Mouse (Mus musculus) cerebellum, adult 18-20 months (tissue): ENCODE data around the gene Ankrd28.
A peak's percentile ranks its signal among the peaks of the same experiment; 100 is the strongest.

Experiments
- DNase-seq, 2 experiments: peaks; one replicate each; pipeline ENCODE4 v3.0.0; 2021

Gene Ankrd28

DNA sequence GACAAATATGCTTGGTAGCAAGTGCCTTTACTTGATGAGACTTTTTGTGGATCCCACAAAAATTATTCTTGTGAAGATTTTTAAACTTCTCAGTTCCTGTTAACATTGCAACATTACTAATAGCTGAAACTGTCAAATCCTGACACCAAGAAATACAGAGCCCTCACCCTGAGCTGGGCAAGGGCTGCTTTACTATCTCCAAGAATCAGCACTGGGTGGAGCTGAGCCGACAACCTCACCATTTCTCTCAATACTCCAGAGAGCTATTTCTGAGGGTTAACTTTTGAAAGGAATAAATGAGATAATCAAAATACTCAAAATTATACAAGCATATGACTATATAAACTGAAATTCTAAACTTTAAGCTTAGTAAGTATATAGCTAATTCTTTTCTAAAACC lies 121.1 kb downstream of the Ankrd28 start:
- no peak for DNase-seq

DNA sequence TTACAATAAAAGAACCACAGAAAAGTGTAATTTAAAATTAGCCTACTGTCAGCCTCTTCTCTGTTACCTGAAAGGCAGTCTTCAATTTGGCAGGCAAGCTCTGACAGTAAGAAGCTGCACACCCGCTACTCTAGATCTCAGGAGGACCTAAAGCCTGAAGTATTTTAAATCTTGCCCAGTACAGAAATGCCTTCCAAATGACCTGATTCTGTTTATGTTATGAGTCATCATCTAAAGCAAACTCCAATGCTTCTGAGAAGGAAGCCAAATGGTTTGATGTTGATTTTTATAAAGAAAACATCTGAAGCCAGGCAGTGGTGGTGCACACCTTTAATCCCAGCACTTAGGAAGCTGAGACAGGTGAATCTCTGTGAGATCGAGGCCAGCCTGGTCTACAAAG lies 130.1 kb downstream of the Ankrd28 start:
- no peak for DNase-seq

DNA sequence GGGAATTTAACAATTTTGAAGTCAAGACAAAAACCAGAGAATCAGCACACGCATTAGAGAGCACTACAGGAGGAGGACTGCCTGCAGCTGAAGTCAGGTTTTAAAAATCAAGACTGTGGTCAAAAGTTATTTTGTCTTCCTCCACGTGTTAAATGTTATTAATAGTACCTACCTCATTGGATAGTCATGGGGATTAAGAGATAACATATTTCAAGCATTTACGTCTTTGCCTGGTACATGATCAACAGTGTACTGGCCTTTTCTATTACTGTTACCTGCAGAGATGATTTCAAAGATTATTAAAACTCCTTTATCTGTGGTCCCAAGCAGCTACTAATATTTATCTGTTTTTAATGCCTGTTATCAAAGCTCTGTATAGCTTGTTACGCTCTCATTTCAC lies 132.7 kb downstream of the Ankrd28 start:
- DNase-seq, result no peak

DNA sequence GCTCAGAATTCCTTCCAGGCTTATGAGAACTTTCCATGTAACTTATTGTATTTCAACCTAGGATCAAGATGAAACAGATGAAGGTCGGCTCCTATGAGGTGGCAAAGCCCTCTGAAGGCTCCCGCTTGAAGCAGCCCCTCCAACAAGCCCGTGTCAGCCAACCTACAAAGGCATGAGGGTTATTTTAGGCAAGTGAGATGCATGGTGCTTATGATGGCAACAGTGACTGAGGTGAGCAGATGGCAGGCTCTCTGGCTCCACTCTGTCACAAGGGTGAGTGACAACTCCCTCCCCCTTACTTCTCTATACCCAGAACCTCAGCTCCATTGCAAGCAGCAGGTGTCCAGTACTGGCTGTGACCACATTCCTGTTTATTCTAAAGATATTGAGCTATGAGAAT lies 133.1 kb downstream of the Ankrd28 start:
- DNase-seq, result peak; percentile 52 to 67

DNA sequence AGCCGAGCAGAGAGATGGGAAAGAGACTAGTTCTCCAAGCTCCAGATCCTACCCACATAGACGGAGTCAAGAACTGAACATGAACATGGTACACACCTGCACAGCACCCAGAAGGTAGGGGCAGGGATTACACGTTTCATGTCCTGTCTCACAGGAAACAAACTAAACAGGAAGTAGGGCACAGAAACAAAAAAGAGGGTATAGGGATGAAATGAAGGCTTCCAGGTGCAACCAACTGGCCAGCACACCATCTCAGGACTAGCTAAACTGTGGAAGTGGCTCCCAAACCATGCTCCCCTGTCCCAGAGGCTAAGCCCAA lies 133.5 kb downstream of the Ankrd28 start:
- no peak for DNase-seq

DNA sequence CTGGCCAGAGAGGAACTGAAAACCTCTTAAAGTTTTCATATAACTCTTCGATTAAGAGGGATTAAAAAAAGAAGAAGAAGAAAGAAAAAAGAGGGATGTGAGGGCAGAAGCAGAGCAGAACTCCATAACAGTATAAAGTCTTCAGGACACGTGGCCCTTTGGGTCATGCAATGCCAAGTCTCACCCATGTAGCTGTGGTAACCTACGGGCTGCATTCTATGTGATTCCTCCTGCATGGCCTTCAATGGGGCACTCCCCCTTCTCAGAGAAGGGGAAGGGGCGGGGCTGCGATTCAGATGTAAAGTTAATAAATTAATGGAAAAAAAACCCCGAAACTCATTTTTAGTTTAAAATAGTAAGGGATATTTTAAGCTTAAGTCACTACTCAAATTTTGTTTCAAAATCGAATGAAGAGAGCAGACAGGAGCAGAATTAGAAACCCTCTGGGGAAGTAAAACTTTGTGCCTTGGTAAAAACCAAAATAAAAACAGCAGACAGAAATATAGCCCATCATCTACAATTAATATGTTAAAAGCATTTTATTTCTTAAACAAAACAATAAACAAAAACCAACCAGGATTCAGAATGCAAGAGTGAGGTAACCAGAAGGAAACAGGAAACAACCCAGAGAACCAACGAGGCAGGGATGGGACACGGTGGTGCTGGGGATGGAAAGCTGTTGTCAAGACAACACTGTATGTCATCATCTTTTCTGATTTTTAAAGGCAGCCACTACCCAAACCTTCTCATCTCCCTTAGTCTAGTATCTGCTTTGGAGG lies 134.1 kb downstream of the Ankrd28 start:
- no peak for DNase-seq

DNA sequence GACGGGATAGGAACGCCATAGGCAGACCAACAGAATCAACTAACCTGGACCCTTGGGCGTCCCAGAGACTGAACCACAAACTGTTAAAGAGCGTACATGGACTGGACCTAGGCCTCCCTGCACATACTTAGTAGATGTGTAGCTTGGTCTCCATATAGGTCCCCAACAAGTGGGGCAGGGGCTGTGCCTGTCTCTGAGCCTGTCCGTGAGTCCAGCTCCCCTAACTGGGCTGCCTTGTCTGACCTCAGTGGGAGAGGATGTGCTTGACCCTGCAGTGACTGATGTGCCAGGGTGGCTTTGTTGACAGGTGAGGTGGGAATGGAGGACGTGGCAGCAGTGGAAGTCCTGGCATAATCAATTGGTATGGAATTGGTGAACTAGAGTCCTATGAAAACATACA lies 137.9 kb downstream of the Ankrd28 start:
- no peak for DNase-seq

DNA sequence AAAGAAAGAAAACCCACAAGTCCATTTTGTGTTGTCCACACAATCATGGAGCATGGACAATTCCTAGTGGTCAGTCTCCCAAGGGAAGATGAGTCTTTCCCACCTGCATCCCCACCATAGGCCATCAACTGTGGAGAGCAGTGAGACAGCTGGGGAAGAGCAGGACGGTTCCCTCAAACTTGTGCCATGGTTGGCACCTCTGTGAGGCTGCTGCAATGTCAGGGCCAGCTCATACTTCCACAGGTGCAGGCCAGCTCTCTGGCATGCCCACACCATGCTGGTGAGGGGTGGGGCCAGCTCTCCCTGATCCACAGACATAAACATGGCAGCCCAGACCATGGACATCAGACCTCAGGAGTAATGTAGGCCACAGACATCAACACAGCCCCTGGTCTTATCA lies 144.2 kb downstream of the Ankrd28 start:
- no peak for DNase-seq

DNA sequence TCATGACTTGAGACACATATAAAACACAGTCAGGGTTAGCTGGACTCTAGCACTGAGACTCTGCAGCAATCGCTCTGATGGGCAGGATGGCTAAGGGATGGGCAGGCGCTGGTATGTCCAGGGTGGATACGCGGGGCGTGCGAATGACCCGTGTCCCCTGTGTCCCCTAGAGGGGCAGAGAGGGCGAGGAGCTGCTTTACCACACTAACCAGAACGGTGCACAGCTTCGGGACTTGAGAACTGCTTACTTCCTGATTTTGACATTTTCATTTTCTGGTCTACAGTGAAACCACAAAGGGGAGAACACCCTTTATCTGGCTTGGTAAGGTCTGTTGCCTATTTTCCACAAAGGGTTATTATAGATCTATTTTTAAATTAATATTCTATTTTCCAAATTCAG lies 144.8 kb downstream of the Ankrd28 start:
- DNase-seq, result no peak

DNA sequence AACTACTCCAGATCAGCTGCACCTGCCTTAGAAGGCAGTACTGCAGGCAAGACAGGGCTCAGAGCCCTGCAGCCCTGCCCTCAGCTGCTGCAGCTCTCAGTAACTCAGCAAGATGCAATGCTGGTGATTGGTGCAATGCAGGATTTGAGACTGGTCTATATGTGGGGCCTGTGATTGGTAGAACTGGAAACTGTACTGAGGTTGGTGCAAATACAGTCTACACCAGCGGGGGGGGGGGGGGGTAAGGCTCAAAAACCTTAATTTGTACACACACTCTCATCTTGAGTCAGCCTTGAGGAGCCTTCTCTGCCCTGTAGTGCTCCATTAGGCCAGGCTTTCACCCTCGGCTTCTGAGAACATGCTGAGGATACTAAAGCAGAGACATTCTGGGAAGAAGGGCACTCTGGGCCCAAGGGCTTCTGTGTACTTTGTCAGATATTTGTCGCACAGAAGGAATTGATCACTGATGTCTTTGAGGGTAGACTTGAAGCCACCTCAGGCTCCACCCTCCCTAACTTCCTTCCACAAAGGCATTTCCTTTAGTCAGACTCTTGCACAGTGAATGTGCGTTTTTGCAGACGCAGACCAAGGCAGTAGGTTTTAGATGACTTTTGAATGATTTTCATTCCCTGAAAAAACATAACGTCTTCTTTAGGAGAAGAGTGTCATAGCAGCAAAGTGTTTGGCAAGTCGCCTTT lies 146.0 kb downstream of the Ankrd28 start:
- DNase-seq, result no peak

DNA sequence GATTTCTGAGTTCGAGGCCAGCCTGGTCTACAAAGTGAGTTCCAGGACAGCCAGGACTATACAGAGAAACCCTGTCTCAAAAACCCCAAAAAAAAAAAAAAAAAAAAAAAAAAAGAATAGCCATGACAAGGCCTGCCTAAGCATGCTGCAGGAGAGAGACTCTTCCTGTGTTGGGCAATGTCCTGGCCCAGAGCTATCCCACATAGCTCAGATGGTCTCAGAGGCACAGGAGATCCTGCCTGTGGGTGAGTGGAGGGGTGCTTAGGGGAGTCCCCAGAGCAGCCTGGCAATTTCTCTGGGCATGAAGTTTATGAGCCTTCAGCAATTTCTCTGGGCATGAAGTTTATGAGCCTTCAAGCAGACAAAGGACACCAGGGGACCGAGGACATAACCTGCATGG lies 146.8 kb downstream of the Ankrd28 start:
- no peak for DNase-seq

DNA sequence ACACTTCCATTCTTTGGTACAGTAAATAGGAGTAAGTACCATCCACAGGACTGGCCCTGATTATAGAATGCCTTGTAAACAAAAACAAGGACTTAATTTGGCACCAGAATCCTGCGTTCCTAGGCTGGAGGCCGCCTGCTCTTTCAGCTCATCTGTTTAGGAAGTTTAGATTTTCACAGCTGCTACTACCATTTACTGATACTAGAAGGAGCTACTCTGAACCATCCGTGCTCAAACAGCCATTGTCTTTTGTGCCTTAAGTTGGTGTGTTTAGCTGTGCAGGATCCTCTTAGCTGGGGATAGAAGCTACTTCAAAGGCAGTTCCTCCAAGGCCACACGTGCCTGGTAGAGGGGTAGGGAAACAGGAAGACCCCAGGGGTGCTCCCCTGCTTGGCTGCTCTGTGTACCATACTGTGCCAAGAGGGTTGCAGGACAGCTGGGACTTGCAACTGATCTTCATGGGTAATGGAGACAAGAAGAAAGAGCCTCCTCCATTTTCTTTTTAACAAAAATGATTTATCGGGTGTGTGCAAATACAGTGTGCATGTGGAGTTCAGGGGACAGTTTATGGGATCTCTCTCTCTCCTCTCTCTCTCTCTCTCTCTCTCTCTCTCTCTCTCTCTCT lies 148.4 kb downstream of the Ankrd28 start:
- no peak for DNase-seq

DNA sequence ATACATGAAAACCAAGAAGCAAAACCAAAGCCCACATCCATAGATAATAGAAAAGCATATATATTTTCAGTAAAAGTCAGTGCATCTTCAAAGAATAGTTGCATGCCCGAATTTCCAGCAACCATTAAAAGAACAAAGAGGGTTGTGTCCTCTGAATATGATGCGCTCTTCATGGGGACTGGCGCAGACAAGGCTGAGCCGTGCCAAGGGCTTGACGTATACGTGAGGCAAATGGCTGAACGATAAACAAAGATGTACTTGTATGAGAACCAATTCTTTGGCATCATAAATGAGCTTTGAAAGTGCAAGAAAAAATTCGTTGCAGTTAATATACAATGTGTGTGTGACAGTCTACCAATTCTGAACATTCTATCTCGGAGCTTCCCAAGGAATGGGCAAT lies 149.2 kb downstream of the Ankrd28 start:
- no peak for DNase-seq

DNA sequence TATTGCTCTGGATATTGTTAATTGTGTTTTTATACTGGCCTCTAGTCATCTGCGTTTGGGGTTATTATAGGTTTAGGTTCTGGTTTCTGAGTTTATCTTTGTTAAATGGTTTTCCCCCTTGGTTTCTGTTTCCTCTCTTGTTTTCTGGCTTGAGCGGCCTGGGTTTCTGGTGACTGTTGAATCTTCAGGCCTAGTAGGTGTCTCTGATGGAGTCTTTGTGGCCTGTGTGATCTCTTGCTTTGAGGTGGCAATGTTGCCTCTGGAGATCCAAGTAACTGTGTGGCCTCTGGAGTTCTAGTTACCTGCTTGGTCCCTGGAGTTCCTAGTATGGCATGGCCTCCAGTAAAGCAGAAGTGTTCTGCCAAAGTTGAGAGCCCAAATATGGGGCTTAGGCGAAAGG lies 149.8 kb downstream of the Ankrd28 start:
- DNase-seq, result no peak

DNA sequence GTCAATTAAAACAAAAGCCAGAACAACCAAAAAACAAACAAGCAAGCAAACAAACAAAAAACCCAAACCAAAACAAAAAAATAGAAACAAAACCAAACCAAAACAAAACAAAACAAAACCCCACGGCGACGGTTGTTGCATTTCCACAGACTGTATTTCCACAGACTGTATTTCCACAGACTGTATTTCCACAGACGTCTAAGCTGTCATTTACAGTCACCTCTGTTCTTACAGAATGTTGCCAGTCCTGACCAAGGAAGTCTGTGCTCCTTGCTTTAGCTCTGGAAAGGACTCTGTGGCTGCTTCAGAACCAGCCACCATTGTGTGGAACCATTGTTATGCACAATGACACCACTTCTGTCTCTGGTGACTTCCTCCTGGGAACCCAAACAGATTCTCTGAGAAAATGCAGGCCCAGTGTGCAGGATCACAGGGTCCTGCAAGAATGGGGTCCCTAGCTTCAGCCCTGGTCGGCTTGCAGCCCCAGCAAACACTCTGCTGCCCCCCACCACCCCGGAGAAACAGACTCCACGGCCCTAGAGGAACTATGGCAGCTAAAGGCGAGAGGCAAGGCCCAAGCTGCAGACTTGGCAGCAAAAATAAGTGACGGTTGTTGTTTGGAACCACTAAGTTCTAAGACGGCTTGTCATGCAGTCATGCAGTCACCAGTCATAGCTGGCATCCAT lies 158.7 kb downstream of the Ankrd28 start:
- no peak for DNase-seq

DNA sequence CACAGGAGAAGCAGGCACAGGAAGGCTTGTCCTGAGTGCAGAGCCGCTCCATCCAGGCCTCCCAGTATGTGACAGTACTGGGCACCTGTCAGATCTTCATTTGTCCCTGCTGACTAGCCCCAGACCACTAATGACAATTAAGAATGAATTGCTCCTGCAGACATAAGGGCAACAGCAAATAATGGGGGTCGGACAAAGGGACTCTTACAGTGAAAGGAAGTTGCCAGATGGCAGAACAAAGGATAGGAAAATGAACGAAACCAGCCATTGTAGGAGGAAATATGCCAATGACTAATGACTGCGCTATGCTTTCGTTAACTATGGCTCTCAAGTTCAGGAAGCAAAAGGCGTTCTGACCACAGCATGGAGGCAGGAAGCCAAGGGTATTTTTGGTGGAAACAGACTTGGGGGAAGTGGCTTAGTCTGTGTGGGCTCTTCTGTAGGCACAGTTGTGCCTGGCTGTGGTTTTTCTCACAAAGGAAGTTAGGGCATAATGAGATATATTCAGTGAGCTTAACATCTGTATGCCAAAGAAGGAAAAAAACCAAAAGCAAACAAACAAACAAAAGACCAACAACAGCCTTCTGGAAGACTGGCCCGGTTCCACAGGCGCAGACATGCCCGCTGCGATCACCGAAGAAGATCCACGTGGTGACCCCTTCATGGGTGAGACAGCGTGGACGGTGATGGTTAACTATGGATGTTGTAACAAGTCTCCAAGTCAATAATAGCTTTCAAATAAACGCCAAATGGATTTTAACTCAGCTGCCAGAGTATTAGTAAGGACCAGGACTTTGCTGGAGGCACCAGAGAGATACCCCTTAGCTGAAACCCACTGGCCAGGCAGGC lies 160.6 kb downstream of the Ankrd28 start:
- DNase-seq, result no peak

DNA sequence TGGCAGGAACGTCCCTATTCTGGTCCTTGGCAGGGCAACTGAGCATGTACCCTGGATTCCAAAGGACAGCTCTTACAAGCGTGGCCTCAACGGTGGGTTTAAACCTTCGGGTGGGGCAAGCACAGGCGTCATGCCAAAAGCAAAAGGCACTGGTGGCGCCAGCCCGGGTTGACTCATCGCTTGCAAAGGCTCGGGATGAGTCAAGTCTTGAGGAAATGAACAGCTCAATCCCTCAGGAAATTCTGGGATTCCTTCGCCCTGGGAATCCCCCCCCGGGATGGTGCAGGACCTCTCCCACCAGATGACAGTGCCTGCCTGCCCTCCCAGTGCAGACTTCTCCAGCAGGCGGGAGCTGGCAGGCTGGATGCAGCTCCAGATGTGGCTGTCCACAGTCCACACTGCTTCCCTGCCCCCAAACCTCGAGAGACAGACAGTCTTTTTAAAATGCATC lies 161.3 kb downstream of the Ankrd28 start:
- DNase-seq, result peak; percentile 49 to 54

DNA sequence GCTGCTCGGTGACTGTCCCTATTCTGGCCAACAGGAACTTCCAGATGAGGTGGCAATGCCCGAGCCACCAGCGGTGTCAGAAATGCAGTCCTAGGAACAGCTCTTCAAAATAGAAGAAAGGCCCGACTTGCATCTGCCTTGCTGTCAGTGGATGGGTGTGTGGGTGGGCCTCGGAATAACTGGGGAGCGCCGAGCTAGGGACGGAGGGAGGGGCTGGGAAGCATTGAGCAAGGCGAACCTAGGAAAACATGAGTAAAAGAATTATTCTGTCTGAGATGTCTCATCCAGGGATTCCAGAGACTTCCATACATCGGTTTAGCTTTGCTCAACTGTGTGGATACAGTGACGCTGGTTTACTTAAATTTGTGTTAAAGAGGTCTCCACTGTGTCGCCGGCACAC lies 162.1 kb downstream of the Ankrd28 start:
- no peak for DNase-seq

DNA sequence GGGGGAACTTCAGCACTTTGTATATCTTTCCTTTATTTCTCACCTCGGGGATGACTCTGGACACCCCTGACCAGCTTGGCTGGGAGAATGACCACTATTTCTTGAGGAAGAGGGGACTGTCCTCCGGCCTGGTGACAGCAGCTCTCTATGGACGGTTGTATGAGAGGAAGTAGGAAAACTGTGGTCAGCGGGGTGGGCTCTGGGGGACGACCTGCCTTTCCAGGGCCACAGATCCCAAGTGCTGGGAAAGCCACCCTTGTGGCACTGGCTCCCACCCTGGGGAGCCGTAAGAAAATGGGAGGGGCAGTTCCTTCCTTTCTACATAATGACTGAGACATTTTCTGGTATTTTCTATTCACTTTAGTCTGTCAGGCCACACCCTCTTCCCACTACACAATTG lies 162.7 kb downstream of the Ankrd28 start:
- no peak for DNase-seq

DNA sequence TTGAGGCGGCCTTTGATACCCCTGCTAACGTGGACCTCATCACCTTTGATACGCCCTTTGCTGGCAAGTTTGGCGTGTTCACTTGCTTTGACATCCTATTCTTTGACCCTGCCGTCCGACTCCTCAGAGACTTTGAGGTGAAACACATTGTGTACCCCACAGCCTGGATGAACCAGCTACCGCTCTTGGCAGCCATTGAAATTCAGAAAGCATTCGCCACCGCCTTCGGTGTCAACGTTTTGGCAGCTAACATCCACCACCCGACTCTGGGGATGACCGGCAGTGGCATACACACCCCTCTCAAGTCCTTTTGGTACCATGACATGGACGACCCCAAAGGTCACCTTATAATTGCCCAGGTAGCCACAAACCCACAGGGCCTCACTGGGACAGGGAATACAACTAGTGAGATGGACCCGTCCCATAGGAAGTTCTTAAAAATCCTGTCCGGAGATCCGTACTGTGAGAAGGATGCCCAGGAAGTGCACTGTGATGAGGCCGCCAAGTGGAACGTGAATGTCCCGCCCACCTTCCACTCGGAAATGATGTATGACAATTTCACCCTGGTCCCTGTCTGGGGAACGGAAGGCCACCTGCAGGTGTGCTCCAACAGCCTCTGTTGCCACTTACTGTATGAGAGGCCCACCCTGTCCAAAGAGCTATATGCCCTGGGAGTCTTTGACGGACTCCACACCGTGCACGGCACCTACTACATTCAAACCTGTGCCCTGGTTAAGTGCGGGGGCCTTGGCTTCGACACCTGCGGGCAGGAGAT lies 163.3 kb downstream of the Ankrd28 start:
- DNase-seq, result no peak

DNA sequence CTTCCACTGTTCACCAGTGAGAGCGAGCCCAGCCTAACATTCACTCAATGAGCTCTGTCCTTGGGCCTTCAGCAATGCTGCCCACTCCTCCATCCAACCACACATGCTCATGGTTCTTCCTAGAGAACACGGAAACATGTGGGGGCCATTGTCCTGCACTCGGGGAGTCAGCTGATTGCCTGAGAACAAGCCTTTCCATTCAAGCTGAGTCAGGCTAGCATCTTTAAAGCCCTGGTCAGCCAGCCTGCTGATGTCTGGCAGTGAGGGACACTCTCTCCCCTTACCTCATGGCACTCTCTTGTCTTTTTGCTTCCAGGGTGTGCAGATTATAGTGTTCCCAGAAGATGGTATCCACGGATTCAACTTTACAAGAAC lies 164.9 kb downstream of the Ankrd28 start:
- DNase-seq, result no peak
